ENCODE assay signal across 10 mouse cellular contexts in the genomic region with DNA sequence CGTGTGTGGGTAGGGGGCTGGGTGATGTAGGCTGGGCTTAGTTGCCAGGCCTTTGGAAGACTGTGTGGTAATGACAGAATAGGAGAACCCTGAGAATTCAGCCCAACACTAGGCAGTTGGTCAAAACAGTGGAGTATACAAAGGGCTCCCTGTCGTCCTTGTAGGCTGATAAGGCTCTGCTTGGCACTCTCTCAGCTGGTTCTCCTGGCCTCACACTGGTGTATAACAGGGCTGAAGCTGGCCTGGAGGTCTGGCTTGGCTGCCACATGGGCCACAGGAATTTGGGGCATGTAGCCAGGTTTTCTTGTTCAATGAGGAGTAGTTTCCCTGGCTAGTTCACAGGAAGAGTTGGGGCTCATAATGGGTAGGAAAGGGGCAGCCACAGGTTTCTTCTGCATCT. TPM values are rescaled to one million over a fixed set of nuclear protein-coding genes. Genes with fewer than 3 reads are reported as not detected.
DNase-seq lines count a peak whose midpoint lies in the region; ATAC-seq and TF ChIP-seq lines count a peak whose summit lies in the region.
"Had no signal": no experiment of that assay in that cellular context is flagged by ENCODE, and none has a peak within 500 bp of the region (broad histone marks: within the 10 kb centered on the region; RNA-seq: fewer than 3 reads in every experiment).

No protein-coding gene starts in this region.

- TF ChIP-seq POLR2A in cerebellum, adult 2 months (IDR thresholded peaks at IDR 0.05; ENCODE audit: borderline replicate concordance, insufficient read depth, low read length) = no peak
- no peak for TF ChIP-seq POLR2A in limb, embryonic 14.5 days (IDR thresholded peaks at IDR 0.05; ENCODE audit: borderline replicate concordance, extremely low read depth, insufficient read depth, insufficient read length)

- peak; percentile 65 to 84 for DNase-seq in cerebellum, adult 2 months
- peak; percentile 59 for DNase-seq in NIH3T3 (ENCODE audit: low read depth)
- DNase-seq in forebrain, embryonic 14.5 days (ENCODE audit: low spot score) = peak; percentile 77
- peak; percentile 8 for DNase-seq in limb, embryonic 14.5 days (ENCODE audit: low spot score)
- no peak for DNase-seq in liver, postnatal 0 days
- DNase-seq: lung, embryonic 14.5 days had no signal

- peaks cover 34% of the 10 kb centered on the region for H3K36me3 ChIP-seq in forebrain, embryonic 14.5 days (ENCODE audit: control insufficient read depth, insufficient read depth, low read length)
- peaks cover 11% of the 10 kb centered on the region for H3K36me3 ChIP-seq in limb, embryonic 14.5 days (ENCODE audit: control insufficient read depth, insufficient read depth, low read length)
- no peaks in the 10 kb centered on the region for H3K36me3 ChIP-seq in liver, postnatal 0 days (replicated peaks; ENCODE audit: insufficient read depth, low read length)

- H3K27me3 ChIP-seq in cerebellum, adult 2 months (ENCODE audit: control insufficient read depth, insufficient read depth, low read length) = no peaks in the 10 kb centered on the region
- H3K27me3 ChIP-seq in forebrain, embryonic 14.5 days (replicated peaks; ENCODE audit: control insufficient read depth, insufficient read depth, low read length) = peaks cover 7% of the 10 kb centered on the region; the same call in 1 of the 2 replicates
- peaks cover 17% of the 10 kb centered on the region; the same call in 1 of the 2 replicates for H3K27me3 ChIP-seq in limb, embryonic 14.5 days (ENCODE audit: control insufficient read depth, insufficient read depth, low read length)
- peaks cover 37% of the 10 kb centered on the region for H3K27me3 ChIP-seq in liver, postnatal 0 days (ENCODE audit: insufficient read depth, low read length)

- H3K27ac ChIP-seq in cerebellum, adult 2 months (ENCODE audit: insufficient read depth, low read length) = no peak overlapping the region; the same call in 1 of the 2 replicates
- no peak overlapping the region for H3K27ac ChIP-seq in forebrain, embryonic 14.5 days (ENCODE audit: low read depth, low read length)
- no peak overlapping the region for H3K27ac ChIP-seq in limb, embryonic 14.5 days (replicated peaks; ENCODE audit: low read depth, low read length)
- H3K27ac ChIP-seq in liver, postnatal 0 days (ENCODE audit: low read depth) = no peak overlapping the region
- H3K27ac ChIP-seq: kidney, postnatal 0 days had no signal

- peak overlapping the region; percentile 63 for H3K4me2 ChIP-seq in forebrain, embryonic 14.5 days (ENCODE audit: low read length)
- H3K4me2 ChIP-seq in limb, embryonic 14.5 days (replicated peaks; ENCODE audit: low read depth, low read length, severe bottlenecking) = no peak overlapping the region
- H3K4me2 ChIP-seq in liver, postnatal 0 days (ENCODE audit: low read depth, low read length) = no peak overlapping the region

- H3K4me3 ChIP-seq in cerebellum, adult 2 months (replicated peaks; ENCODE audit: insufficient read depth, low read depth, low read length) = peak overlapping the region; percentile 89
- peak overlapping the region; percentile 72; the same call in 1 of the 2 replicates for H3K4me3 ChIP-seq in forebrain, embryonic 14.5 days (ENCODE audit: low read depth, low read length)
- no peak overlapping the region for H3K4me3 ChIP-seq in limb, embryonic 14.5 days (replicated peaks; ENCODE audit: low read length)
- no peak overlapping the region for H3K4me3 ChIP-seq in liver, postnatal 0 days (ENCODE audit: low read depth, low read length)

- no peaks in the 10 kb centered on the region for H3K9me3 ChIP-seq in forebrain, embryonic 14.5 days (replicated peaks; ENCODE audit: control insufficient read depth, low read length)
- H3K9me3 ChIP-seq in limb, embryonic 14.5 days (ENCODE audit: control insufficient read depth, low read length) = no peaks in the 10 kb centered on the region
- H3K9me3 ChIP-seq in liver, postnatal 0 days (ENCODE audit: low read length) = no peaks in the 10 kb centered on the region

- TF ChIP-seq CTCF in cerebellum, adult 2 months (IDR thresholded peaks at IDR 0.05; ENCODE audit: borderline replicate concordance, insufficient read depth, low read depth, low read length) = no peak
- TF ChIP-seq CTCF in liver, postnatal 0 days (IDR thresholded peaks at IDR 0.05; ENCODE audit: low read depth) = no peak

- H3K9ac ChIP-seq in forebrain, embryonic 14.5 days (ENCODE audit: low read length) = peak overlapping the region; percentile 78
- no peak overlapping the region for H3K9ac ChIP-seq in limb, embryonic 14.5 days (ENCODE audit: low read depth, low read length, severe bottlenecking)
- H3K9ac ChIP-seq in liver, postnatal 0 days (replicated peaks) = no peak overlapping the region
- H3K9ac ChIP-seq: lung, embryonic 14.5 days had no signal

- TF ChIP-seq EP300 in liver, postnatal 0 days (IDR thresholded peaks at IDR 0.05; ENCODE audit: low read depth) = no peak

- WGBS in cerebellum, adult 2 months = 9% methylated on average over 2 of the region's 2 CpGs
- 30% methylated on average over 2 of the region's 2 CpGs for WGBS in forebrain, embryonic 14.5 days
- WGBS in limb, embryonic 14.5 days = 70% methylated on average over 2 of the region's 2 CpGs
- 49% methylated on average over 2 of the region's 2 CpGs for WGBS in liver, postnatal 0 days (ENCODE audit: insufficient replicate concordance)

- no peak for ATAC-seq in cerebellum, adult (ENCODE audit: insufficient number of reproducible peaks, low FRiP score, low TSS enrichment)
- ATAC-seq in forebrain, embryonic 14.5 days = peak; percentile 56; the same call in 1 of the 2 replicates
- no peak for ATAC-seq in limb, embryonic 14.5 days (ENCODE audit: low FRiP score, low read depth)
- ATAC-seq in monocyte, adult 5-6 weeks (replicated peaks; ENCODE audit: insufficient number of reproducible peaks, low FRiP score, low TSS enrichment, poor library complexity, severe bottlenecking) = no peak
- ATAC-seq in liver, postnatal 0 days = no peak
- ATAC-seq in megakaryocyte-erythroid progenitor cell, adult 5-6 weeks (replicated peaks; ENCODE audit: low FRiP score, low TSS enrichment, poor library complexity, severe bottlenecking) = no peak

- peaks cover 32% of the 10 kb centered on the region for H3K4me1 ChIP-seq in cerebellum, adult 2 months (ENCODE audit: control insufficient read depth, insufficient read depth, low read length)
- H3K4me1 ChIP-seq in forebrain, embryonic 14.5 days (ENCODE audit: control insufficient read depth, insufficient read depth, low read length) = peaks cover 17% of the 10 kb centered on the region
- H3K4me1 ChIP-seq in limb, embryonic 14.5 days (ENCODE audit: control insufficient read depth, insufficient read depth, low read length) = peaks cover 15% of the 10 kb centered on the region
- H3K4me1 ChIP-seq in liver, postnatal 0 days (ENCODE audit: insufficient read depth) = no peaks in the 10 kb centered on the region

RNA-seq across cellular contexts. Expression of a gene that starts 2.0 kb away (rescaled TPM):
- polyA plus RNA-seq in cerebellum, adult 2 months (2012; rRNA removed) = 127 and 156 TPM in 2 replicates
- polyA plus RNA-seq in forebrain, embryonic 14.5 days (2014; fragmentation: Nextera tagmentation; extraction: Ambion mirVana) = 123 and 141 TPM in 2 replicates
- polyA plus RNA-seq in limb, embryonic 14.5 days (2012; rRNA removed) = 26.4 and 30.5 TPM in 2 replicates
- polyA plus RNA-seq in limb, embryonic 14.5 days (2014; fragmentation: Nextera tagmentation; extraction: Ambion mirVana) = 19.3 and 21.6 TPM in 2 replicates
- 0.32 TPM in 1 of 3 replicates, not detected in the others for total RNA-seq in monocyte, adult 5-6 weeks (2017)
- 0.04 TPM in 1 of 2 replicates, not detected in the other for polyA plus RNA-seq in liver, postnatal 0 days (2015; fragmentation: Nextera tagmentation; extraction: Ambion mirVana)
- not detected in 2 replicates for total RNA-seq in megakaryocyte-erythroid progenitor cell, adult 5-6 weeks (2014; fragmentation: Nextera tagmentation)
- total RNA-seq in megakaryocyte-erythroid progenitor cell, adult 5-6 weeks (2017) = not detected in 2 replicates

Comparison
In these comparisons a context has a peak if more than half of its experiments do, and no peak if none do; other contexts are left out.
1. H3K4me3 ChIP-seq: peak in cerebellum, adult 2 months (single experiment) and forebrain, embryonic 14.5 days (single experiment); none in limb, embryonic 14.5 days (single experiment) and liver, postnatal 0 days (single experiment).
2. RNA of a gene that starts 2.0 kb away (polyA plus RNA-seq): 127 to 156 TPM in cerebellum, adult 2 months, 123 to 141 TPM in forebrain, embryonic 14.5 days and 19.3 to 30.5 TPM in limb, embryonic 14.5 days; 0.04 TPM in liver, postnatal 0 days; every median in the first group is over 10 times any median in the second.